Mouse (Mus musculus): ENCODE results near the gene Zfp108. TPM values are rescaled to one million over a fixed set of nuclear protein-coding genes. Genes with fewer than 3 reads are reported as not detected.

Zfp108 gene
- polyA plus RNA-seq, 2 experiments, result 4.1 to 4.8 TPM

DNA sequence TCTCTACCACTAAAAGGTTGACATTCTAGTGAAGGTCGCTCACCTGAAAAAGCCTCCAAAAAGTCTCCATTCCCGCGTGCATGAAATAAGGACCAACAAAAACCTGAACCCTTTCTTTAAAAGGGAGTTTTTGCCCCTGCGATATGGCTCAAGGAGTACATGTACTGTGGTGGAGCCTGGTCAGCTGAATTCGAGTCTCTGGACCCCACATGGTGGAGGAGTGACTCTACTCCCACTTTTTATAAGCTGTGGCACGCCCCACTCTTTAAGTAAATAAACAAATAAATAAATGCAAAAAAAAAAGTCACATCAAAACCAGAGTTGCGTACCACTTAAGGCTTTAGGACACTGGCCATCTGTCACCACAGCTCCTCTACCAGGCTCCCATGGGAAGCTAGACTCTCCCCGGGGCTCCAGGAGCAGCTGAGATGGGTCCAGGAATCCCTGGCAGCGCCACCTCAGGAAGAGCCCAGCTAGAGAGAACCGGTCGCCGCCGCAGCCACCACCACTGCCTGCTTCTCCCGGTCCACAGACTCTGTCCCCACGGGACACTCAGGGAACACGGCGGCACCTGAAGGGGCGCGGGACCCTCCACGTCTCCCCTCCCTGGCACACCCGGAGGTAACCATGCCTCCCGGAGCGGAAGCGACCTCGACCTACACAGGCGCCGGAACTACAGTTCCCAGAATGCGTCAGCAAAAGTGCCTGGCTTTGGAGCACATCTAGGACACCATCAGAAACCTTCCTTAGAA, 17.4 kb upstream of the Zfp108 start, which contains the start of gene Zfp109:
Zfp109 (minus strand) TSS at position 521 of the 752 bp plus-strand sequence.
- H3K36me3 ChIP-seq (ENCODE audit: control insufficient read depth, insufficient read depth, low read length), result peaks cover 14% of the 10 kb centered on the region
- peak; percentile 46; the same call in 1 of the 2 replicates for TF ChIP-seq POLR2A (IDR thresholded peaks at IDR 0.05; ENCODE audit: borderline replicate concordance, extremely low read depth, insufficient read depth, insufficient read length)
- peak within 1 kb of the TSS; percentile 73 for H3K9ac ChIP-seq (ENCODE audit: low read depth, low read length, severe bottlenecking)
- H3K9me3 ChIP-seq (ENCODE audit: control insufficient read depth, low read length), result no peaks in the 10 kb centered on the region
- H3K27me3 ChIP-seq (ENCODE audit: control insufficient read depth, insufficient read depth, low read length), result no peaks in the 10 kb centered on the region
- 6% methylated on average over 28 of the region's 28 CpGs for WGBS
- peaks cover 8% of the 10 kb centered on the region; the same call in 1 of the 2 replicates for H3K4me1 ChIP-seq (ENCODE audit: control insufficient read depth, insufficient read depth, low read length)
- H3K4me3 ChIP-seq (replicated peaks; ENCODE audit: low read length), result peak within 1 kb of the TSS; percentile 69
- DNase-seq (ENCODE audit: low spot score) (peak; percentile 72), ATAC-seq (ENCODE audit: low FRiP score, low read depth) (peak; percentile 84)
- H3K27ac ChIP-seq (replicated peaks; ENCODE audit: low read depth, low read length), result no peak within 1 kb of the TSS
- H3K4me2 ChIP-seq (replicated peaks; ENCODE audit: low read depth, low read length, severe bottlenecking), result peak within 1 kb of the TSS; percentile 68

DNA sequence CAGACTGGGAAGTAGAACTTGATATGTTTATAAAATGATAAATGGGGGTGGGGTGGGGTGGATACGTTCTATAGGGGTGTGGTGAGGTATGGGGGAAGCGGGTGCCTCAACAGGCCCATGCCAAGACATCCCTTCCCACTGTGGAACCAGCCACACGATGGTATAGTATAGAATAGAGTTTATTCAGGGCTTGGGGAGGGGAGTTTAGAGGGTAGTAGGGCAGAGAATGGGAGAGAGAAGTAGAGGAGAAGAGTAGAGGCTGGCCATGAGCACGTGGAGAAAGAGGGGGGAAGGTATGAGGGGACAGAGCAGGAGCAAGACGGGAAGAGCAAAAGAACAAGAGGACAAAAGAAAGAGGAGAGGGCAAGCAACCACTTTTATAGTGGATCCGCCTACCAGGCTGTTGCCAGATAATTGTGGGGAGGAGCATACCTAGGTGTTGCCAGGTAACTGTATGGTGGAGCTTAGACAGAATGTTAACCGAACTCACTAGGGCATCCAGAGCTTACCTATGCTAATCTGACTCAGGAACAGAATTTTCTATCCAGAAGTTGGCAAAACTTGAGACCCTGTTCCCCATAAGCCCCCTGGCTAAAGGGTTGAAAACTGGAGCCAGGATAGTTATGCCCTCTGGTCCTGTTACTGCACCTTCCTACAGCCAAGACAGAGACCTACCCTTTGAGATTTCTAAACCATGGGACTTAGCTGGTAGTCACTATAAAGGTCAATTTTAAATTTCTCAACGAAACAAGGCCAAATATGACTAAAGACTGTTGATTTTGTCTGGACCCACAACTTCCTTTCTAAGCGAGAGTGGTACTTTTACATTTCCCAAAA, 597 bp upstream of the Zfp108 start:
- ATAC-seq (ENCODE audit: low FRiP score, low read depth) (0 out of 2 replicates have a peak, but pooled peaks have one; percentile 9), DNase-seq (ENCODE audit: low spot score) (no peak)
- Histone ChIP-seq H3K4me1 (ENCODE audit: control insufficient read depth, insufficient read depth, low read length) (0 out of 2 replicates have a peak, but pooled peaks cover 2% of the 10 kb centered on the region), H3K27ac (replicated peaks; ENCODE audit: low read depth, low read length) (peak overlapping the region; percentile 52; the same call in 1 of the 2 replicates), H3K36me3 (ENCODE audit: control insufficient read depth, insufficient read depth, low read length) (no peaks in the 10 kb centered on the region), H3K9me3 (ENCODE audit: control insufficient read depth, low read length) (no peaks in the 10 kb centered on the region), H3K9ac (ENCODE audit: low read depth, low read length, severe bottlenecking) (peak overlapping the region; percentile 65; the same call in 1 of the 2 replicates), H3K27me3 (ENCODE audit: control insufficient read depth, insufficient read depth, low read length) (no peaks in the 10 kb centered on the region), H3K4me3 (replicated peaks; ENCODE audit: low read length) (peak overlapping the region; percentile 49), H3K4me2 (replicated peaks; ENCODE audit: low read depth, low read length, severe bottlenecking) (peak overlapping the region; percentile 44)
- 61% methylated on average over 9 of the region's 9 CpGs for WGBS
- TF ChIP-seq POLR2A (IDR thresholded peaks at IDR 0.05; ENCODE audit: borderline replicate concordance, extremely low read depth, insufficient read depth, insufficient read length), result no peak

DNA sequence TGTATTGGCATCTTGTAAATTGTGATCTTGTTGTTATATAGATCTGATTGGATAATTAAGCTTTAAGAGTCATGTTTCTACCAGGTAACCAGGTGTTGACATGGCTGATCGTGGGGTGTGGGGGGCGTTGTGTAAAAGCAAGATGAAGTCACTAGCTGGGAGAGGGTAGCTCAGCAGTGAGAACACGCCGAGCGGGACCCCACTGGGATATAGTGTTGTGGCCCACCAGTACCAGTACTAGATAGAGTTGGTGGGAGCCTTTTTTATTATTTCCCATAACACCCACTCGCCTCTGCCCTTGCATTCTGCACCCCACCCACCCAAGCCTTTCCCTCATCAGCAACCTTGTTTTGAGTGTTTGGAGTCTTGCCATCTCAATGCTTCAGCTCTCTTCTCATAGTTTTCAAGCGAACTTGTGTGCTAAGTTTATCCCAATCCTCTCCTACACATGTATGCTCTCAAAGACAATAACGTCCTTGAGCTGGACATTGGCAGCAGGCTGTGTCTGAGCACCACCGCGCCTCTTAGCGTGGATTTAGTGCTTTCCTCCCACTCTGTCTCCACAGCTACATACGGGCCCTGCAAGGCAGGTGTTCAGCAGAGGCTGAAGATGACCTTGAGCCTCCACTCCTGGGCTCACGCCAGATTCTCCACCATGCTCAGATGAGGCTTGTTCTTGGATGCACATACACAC, 4.9 kb downstream of the Zfp108 start:
- Histone ChIP-seq H3K36me3 (ENCODE audit: control insufficient read depth, insufficient read depth, low read length) (peaks cover 22% of the 10 kb centered on the region), H3K4me1 (ENCODE audit: control insufficient read depth, insufficient read depth, low read length) (0 out of 2 replicates have a peak, but pooled peaks cover 2% of the 10 kb centered on the region), H3K9ac (ENCODE audit: low read depth, low read length, severe bottlenecking) (no peak overlapping the region), H3K27me3 (ENCODE audit: control insufficient read depth, insufficient read depth, low read length) (no peaks in the 10 kb centered on the region), H3K4me3 (replicated peaks; ENCODE audit: low read length) (no peak overlapping the region), H3K9me3 (ENCODE audit: control insufficient read depth, low read length) (no peaks in the 10 kb centered on the region), H3K4me2 (replicated peaks; ENCODE audit: low read depth, low read length, severe bottlenecking) (no peak overlapping the region), H3K27ac (replicated peaks; ENCODE audit: low read depth, low read length) (no peak overlapping the region)
- TF ChIP-seq POLR2A (IDR thresholded peaks at IDR 0.05; ENCODE audit: borderline replicate concordance, extremely low read depth, insufficient read depth, insufficient read length), result no peak
- DNase-seq (ENCODE audit: low spot score) (no peak), ATAC-seq (ENCODE audit: low FRiP score, low read depth) (no peak)
- 92% methylated on average over 13 of the region's 13 CpGs for WGBS

DNA sequence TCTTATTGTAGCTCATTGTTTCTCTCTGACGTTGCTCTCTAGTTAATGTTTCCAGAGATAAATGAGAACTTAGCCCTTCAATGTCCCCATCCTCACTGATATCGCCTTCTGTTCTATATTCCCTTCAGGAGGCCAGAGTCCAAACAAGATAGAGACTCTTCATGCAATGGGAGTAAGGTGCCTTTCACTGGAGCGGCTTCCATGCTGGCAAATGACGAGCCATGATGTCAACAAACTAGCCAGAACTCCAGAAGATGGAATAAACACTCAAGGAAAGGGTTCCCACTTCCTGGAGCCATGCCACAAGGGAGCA, 5.4 kb downstream of the Zfp108 start:
- Histone ChIP-seq H3K9ac (ENCODE audit: low read depth, low read length, severe bottlenecking) (no peak overlapping the region), H3K4me3 (replicated peaks; ENCODE audit: low read length) (no peak overlapping the region), H3K9me3 (ENCODE audit: control insufficient read depth, low read length) (no peaks in the 10 kb centered on the region), H3K36me3 (ENCODE audit: control insufficient read depth, insufficient read depth, low read length) (peaks cover 22% of the 10 kb centered on the region), H3K27ac (replicated peaks; ENCODE audit: low read depth, low read length) (no peak overlapping the region), H3K4me2 (replicated peaks; ENCODE audit: low read depth, low read length, severe bottlenecking) (no peak overlapping the region), H3K27me3 (ENCODE audit: control insufficient read depth, insufficient read depth, low read length) (no peaks in the 10 kb centered on the region), H3K4me1 (ENCODE audit: control insufficient read depth, insufficient read depth, low read length) (0 out of 2 replicates have a peak, but pooled peaks cover 2% of the 10 kb centered on the region)
- ATAC-seq (ENCODE audit: low FRiP score, low read depth), result no peak
- no peak for DNase-seq (ENCODE audit: low spot score)
- TF ChIP-seq POLR2A (IDR thresholded peaks at IDR 0.05; ENCODE audit: borderline replicate concordance, extremely low read depth, insufficient read depth, insufficient read length), result no peak
- WGBS, result 95% methylated on average over 4 of the region's 4 CpGs
